Mouse (Mus musculus) kidney, postnatal 0 days (tissue): Measurements from ENCODE around the gene Naxd. TPM values are rescaled to one million over a fixed set of nuclear protein-coding genes. Genes with fewer than 3 reads are reported as not detected.

Experiments used
- ATAC-seq: fragments of 200-750 bp; cut with Nextera tagmentation; replicated peaks from 2 replicates; pipeline ENCODE4 v1.8.0; 2017; ENCODE audit warnings: low read depth, moderate number of reproducible peaks, moderate TSS enrichment, moderate library complexity; ENCODE audit not compliant: low FRiP score
- DNase-seq: peaks from one replicate; pipeline ENCODE4 v3.0.0-alpha.2; 2016; ENCODE audit warnings: low spot score
- H3K27ac ChIP-seq: fragments of 300-500 bp; sonication (generic); 2 replicates; pipeline ENCODE4 v1.5.1; 2014; ENCODE audit warnings: mild to moderate bottlenecking
- H3K27me3 ChIP-seq: fragments of 300-500 bp; sonication (generic); 2 replicates; pipeline ENCODE4 v1.6.1; 2014; ENCODE audit warnings: low read length, mixed read lengths; ENCODE audit not compliant: insufficient read depth
- H3K36me3 ChIP-seq: fragments of 300-500 bp; sonication (generic); 2 replicates; pipeline ENCODE4 v1.6.1; 2014; ENCODE audit warnings: low read length, mixed read lengths; ENCODE audit not compliant: insufficient read depth
- H3K4me1 ChIP-seq: fragments of 300-500 bp; sonication (generic); replicated peaks from 2 replicates; pipeline ENCODE4 v1.6.1; 2014; ENCODE audit warnings: antibody characterized with exemption, low read length, mixed read lengths; ENCODE audit not compliant: insufficient read depth
- H3K4me2 ChIP-seq: fragments of 300-500 bp; sonication (generic); 2 replicates; pipeline ENCODE4 v1.6.1; 2014; ENCODE audit warnings: mild to moderate bottlenecking, low read length, moderate library complexity, mixed read lengths
- H3K4me3 ChIP-seq: fragments of 300-500 bp; sonication (generic); replicated peaks from 2 replicates; pipeline ENCODE4 v1.5.1; 2014; ENCODE audit warnings: low read depth, low read length
- H3K9ac ChIP-seq: fragments of 300-500 bp; sonication (generic); 2 replicates; pipeline ENCODE4 v1.6.1; 2014; ENCODE audit warnings: low read depth, low read length
- H3K9me3 ChIP-seq: fragments of 300-500 bp; sonication (generic); replicated peaks from 2 replicates; pipeline ENCODE4 v1.6.1; 2016; ENCODE audit warnings: low read length, inconsistent platforms, mixed read lengths
- CTCF ChIP-seq: IDR thresholded peaks from 2 replicates; pipeline ENCODE4 v1.5.1; 2016; ENCODE audit warnings: antibody characterized with exemption, low read depth, mild to moderate bottlenecking, moderate library complexity
- WGBS: fragments of 180-500 bp; shearing (Covaris S2); extraction: QIAGEN DNeasy Blood & Tissue Kit; methylation state at CpG from one replicate; pipeline ENCODE4 v1.1.7; 2014; 5-methylcytosine and 5-hydroxymethylcytosine counted together
- polyA plus RNA-seq: library from polyadenylated mRNA; unstranded; fragments of >200 nt; fragmentation: Nextera tagmentation; extraction: Ambion mirVana; gene quantifications from 2 replicates; pipeline ENCODE4 v1.2.1, GENCODE M21; 2015

Gene Naxd
- polyA plus RNA-seq, 1 experiment from 2014 or later: 111 TPM

DNA sequence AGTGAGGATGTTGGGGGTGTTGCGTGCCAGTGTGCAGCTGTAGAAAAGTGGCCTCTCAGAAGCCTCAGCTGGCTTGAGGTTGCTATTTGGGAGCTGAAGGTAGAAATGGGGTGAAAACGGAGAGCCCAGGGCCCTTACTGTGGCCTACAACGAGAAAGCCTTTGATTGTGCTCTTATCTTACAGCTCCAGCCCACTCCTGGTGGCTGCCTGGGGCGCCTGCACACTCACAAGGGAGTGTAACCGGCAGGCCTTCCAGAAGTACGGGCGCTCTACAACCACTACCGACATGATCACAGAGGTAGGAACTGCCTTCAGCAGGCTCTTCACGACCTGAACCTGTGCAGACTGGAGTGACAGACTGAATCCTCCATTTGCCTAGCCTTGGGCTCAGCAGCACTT is 15.4 kb downstream of the Naxd start:
- DNase-seq (no peak), ATAC-seq (no peak)
- no peak overlapping the region for H3K9ac ChIP-seq
- no peak overlapping the region for H3K4me2 ChIP-seq
- no peak for TF ChIP-seq CTCF
- peaks cover 75% of the 10 kb centered on the region for H3K36me3 ChIP-seq
- H3K4me3 ChIP-seq: no peak overlapping the region
- WGBS: 90% methylated on average over 9 of the region's 9 CpGs
- no peaks in the 10 kb centered on the region for H3K9me3 ChIP-seq
- H3K27ac ChIP-seq: no peak overlapping the region
- H3K4me1 ChIP-seq: no peaks in the 10 kb centered on the region
- H3K27me3 ChIP-seq: no peaks in the 10 kb centered on the region

DNA sequence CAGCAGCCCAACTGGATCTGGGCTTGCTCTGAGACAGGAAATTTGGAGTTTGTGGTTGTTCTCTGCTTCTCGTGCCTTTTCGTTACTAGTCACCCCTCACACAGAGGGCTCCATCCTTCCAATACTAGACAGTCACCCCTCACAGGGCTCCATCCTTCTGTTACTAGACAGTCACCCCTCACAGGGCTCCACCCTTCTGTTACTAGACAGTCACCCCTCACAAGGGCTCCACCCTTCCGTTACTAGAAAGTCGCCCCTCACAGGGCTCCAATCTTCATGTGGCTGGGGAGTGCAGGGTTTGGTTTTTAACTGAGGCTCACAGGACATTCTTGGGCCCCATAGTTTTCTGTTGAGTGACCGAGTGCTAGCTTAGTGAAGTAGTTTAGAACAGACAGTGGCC is 15.9 kb downstream of the Naxd start:
- no peak for ATAC-seq
- WGBS: 88% methylated on average over 5 of the region's 5 CpGs
- Histone ChIP-seq H3K9me3 (no peaks in the 10 kb centered on the region), H3K27ac (no peak overlapping the region), H3K4me2 (no peak overlapping the region), H3K9ac (no peak overlapping the region), H3K36me3 (peaks cover 71% of the 10 kb centered on the region), H3K27me3 (no peaks in the 10 kb centered on the region), H3K4me3 (no peak overlapping the region), H3K4me1 (no peaks in the 10 kb centered on the region)
- TF ChIP-seq CTCF: no peak
- DNase-seq: no peak

GRCm38 (mm10) chr8:11516292-11516691 is 19.0 kb downstream of the Naxd start:
- Histone ChIP-seq H3K4me3 (no peak overlapping the region), H3K4me2 (no peak overlapping the region), H3K27me3 (no peaks in the 10 kb centered on the region), H3K4me1 (no peaks in the 10 kb centered on the region), H3K27ac (no peak overlapping the region), H3K36me3 (peaks cover 57% of the 10 kb centered on the region), H3K9ac (no peak overlapping the region), H3K9me3 (no peaks in the 10 kb centered on the region)
- 95% methylated on average over 9 of the region's 9 CpGs for WGBS
- no peak for TF ChIP-seq CTCF
- no peak for DNase-seq
- ATAC-seq: no peak

DNA sequence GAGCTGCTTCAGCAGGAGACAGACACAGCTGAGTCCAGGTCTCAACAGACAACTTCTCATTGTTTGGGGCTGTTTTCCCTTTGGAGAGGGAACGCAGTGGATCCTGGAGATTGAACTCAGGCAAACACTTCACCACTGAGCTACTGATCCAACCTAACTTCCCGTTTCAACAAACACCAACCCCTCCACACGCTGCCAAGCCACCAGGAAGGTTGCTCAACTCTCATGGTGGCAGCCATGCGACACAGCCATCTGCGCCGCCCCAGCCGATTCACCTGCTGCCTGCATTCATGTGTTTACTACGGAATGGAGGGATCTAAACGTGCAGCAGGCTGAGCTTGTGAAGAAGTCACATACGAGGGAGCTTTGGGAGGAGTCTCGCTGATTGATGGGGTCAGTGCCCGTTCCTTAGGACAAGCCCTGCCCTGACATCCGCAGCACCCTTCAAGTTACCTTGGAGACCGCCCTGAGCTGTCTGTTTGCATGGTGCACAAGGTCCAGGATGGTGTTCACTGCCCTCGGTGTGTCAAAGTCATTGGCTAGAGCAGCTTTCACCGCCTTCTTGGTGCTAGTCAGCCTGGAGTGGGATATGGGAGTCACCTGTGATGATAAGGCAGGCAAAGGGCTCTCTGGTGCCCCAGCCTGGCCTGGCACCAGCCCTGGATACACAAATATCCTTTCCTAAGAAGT is 20.2 kb downstream of the Naxd start:
- no peak overlapping the region for H3K9ac ChIP-seq
- no peak for ATAC-seq
- H3K36me3 ChIP-seq: peaks cover 45% of the 10 kb centered on the region
- no peak for TF ChIP-seq CTCF
- 83% methylated on average over 16 of the region's 16 CpGs for WGBS
- DNase-seq: no peak
- H3K27ac ChIP-seq: no peak overlapping the region
- H3K27me3 ChIP-seq: no peaks in the 10 kb centered on the region
- no peaks in the 10 kb centered on the region for H3K4me1 ChIP-seq
- no peak overlapping the region for H3K4me3 ChIP-seq
- H3K9me3 ChIP-seq: no peaks in the 10 kb centered on the region
- no peak overlapping the region for H3K4me2 ChIP-seq

- no peaks in the 10 kb centered on the region for H3K27me3 ChIP-seq
- WGBS: 73% methylated on average over 6 of the region's 6 CpGs
- no peak overlapping the region for H3K4me3 ChIP-seq
- TF ChIP-seq CTCF: no peak
- peaks cover 40% of the 10 kb centered on the region for H3K36me3 ChIP-seq
- H3K9ac ChIP-seq: no peak overlapping the region
- H3K9me3 ChIP-seq: no peaks in the 10 kb centered on the region
- no peaks in the 10 kb centered on the region for H3K4me1 ChIP-seq
- no peak for ATAC-seq
- no peak overlapping the region for H3K4me2 ChIP-seq
- no peak for DNase-seq
- no peak overlapping the region for H3K27ac ChIP-seq
Observed at GRCm38 (mm10) chr8:11518056-11518396, 20.7 kb downstream of the Naxd start.

- TF ChIP-seq CTCF: no peak
- Histone ChIP-seq H3K4me3 (no peak overlapping the region), H3K36me3 (peaks cover 34% of the 10 kb centered on the region), H3K4me2 (no peak overlapping the region), H3K9ac (no peak overlapping the region), H3K9me3 (no peaks in the 10 kb centered on the region), H3K4me1 (no peaks in the 10 kb centered on the region), H3K27ac (no peak overlapping the region), H3K27me3 (no peaks in the 10 kb centered on the region)
- 85% methylated on average over 11 of the region's 11 CpGs for WGBS
- DNase-seq (no peak), ATAC-seq (no peak)
Observed at GRCm38 (mm10) chr8:11518676-11519075, 21.4 kb downstream of the Naxd start.

- Histone ChIP-seq H3K36me3 (peaks cover 13% of the 10 kb centered on the region), H3K4me2 (no peak overlapping the region), H3K9ac (no peak overlapping the region), H3K27me3 (no peaks in the 10 kb centered on the region), H3K4me1 (no peaks in the 10 kb centered on the region), H3K9me3 (no peaks in the 10 kb centered on the region), H3K27ac (no peak overlapping the region), H3K4me3 (no peak overlapping the region)
- no peak for ATAC-seq
- WGBS: 79% methylated on average over 3 of the region's 3 CpGs
- DNase-seq: no peak
- TF ChIP-seq CTCF: no peak
Observed at GRCm38 (mm10) chr8:11523331-11523730, 26.0 kb downstream of the Naxd start.
